Mouse (Mus musculus): ENCODE results near the gene Hspb1. TPM values are rescaled to one million over a fixed set of nuclear protein-coding genes. Genes with fewer than 3 reads are reported as not detected.
A peak's percentile ranks its signal among the peaks of the same experiment; 100 is the strongest.

The Hspb1 gene
- polyA plus RNA-seq, 1 experiment from 2014 or later = 7.8 TPM

- Histone ChIP-seq H3K9ac (replicated peaks; ENCODE audit: low read depth, low read length) (peak overlapping the region; percentile 47), H3K9me3 (ENCODE audit: control insufficient read depth, low read length) (no peaks in the 10 kb centered on the region), H3K36me3 (ENCODE audit: control insufficient read depth, insufficient read depth, low read length) (peaks cover 4% of the 10 kb centered on the region; the same call in 1 of the 2 replicates), H3K4me2 (ENCODE audit: low read depth, low read length) (peak overlapping the region; percentile 50), H3K4me3 (ENCODE audit: low read depth, low read length) (peak overlapping the region; percentile 21), H3K27me3 (ENCODE audit: control insufficient read depth, insufficient read depth, low read length) (no peaks in the 10 kb centered on the region), H3K27ac (ENCODE audit: low read depth, low read length) (peak overlapping the region; percentile 73), H3K4me1 (ENCODE audit: control insufficient read depth, insufficient read depth, low read length) (peaks cover 2% of the 10 kb centered on the region; the same call in 1 of the 2 replicates)
- under 1% methylated on average over 30 of the region's 30 CpGs for WGBS
- peak; percentile 96 for ATAC-seq (ENCODE audit: low read depth)
These were observed 15.9 kb downstream of the Hspb1 start for GRCm38 (mm10) chr5:135903551-135904151.

GRCm38 (mm10) chr5:135904259-135904658 is 16.5 kb downstream of the Hspb1 start:
- 65% methylated on average over 5 of the region's 5 CpGs for WGBS
- H3K4me3 ChIP-seq (ENCODE audit: low read depth, low read length) = no peak overlapping the region
- peaks cover 2% of the 10 kb centered on the region; the same call in 1 of the 2 replicates for H3K4me1 ChIP-seq (ENCODE audit: control insufficient read depth, insufficient read depth, low read length)
- peaks cover 9% of the 10 kb centered on the region for H3K36me3 ChIP-seq (ENCODE audit: control insufficient read depth, insufficient read depth, low read length)
- H3K27ac ChIP-seq (ENCODE audit: low read depth, low read length) = peak overlapping the region; percentile 73
- peak overlapping the region; percentile 50; the same call in 1 of the 2 replicates for H3K4me2 ChIP-seq (ENCODE audit: low read depth, low read length)
- H3K9me3 ChIP-seq (ENCODE audit: control insufficient read depth, low read length) = no peaks in the 10 kb centered on the region
- ATAC-seq (ENCODE audit: low read depth) = no peak
- H3K27me3 ChIP-seq (ENCODE audit: control insufficient read depth, insufficient read depth, low read length) = no peaks in the 10 kb centered on the region
- no peak overlapping the region; the same call in 1 of the 2 replicates for H3K9ac ChIP-seq (replicated peaks; ENCODE audit: low read depth, low read length)

GRCm38 (mm10) chr5:135905320-135906225 is 17.9 kb downstream of the Hspb1 start:
- H3K27me3 ChIP-seq (ENCODE audit: control insufficient read depth, insufficient read depth, low read length) = no peaks in the 10 kb centered on the region
- 78% methylated on average over 8 of the region's 8 CpGs for WGBS
- H3K9me3 ChIP-seq (ENCODE audit: control insufficient read depth, low read length) = no peaks in the 10 kb centered on the region
- H3K9ac ChIP-seq (replicated peaks; ENCODE audit: low read depth, low read length) = no peak overlapping the region
- peaks cover 22% of the 10 kb centered on the region for H3K36me3 ChIP-seq (ENCODE audit: control insufficient read depth, insufficient read depth, low read length)
- no peak overlapping the region for H3K4me2 ChIP-seq (ENCODE audit: low read depth, low read length)
- H3K4me3 ChIP-seq (ENCODE audit: low read depth, low read length) = no peak overlapping the region
- ATAC-seq (ENCODE audit: low read depth) = no peak
- H3K4me1 ChIP-seq (ENCODE audit: control insufficient read depth, insufficient read depth, low read length) = peaks cover 2% of the 10 kb centered on the region; the same call in 1 of the 2 replicates
- no peak overlapping the region for H3K27ac ChIP-seq (ENCODE audit: low read depth, low read length)

GRCm38 (mm10) chr5:135906846-135907245 is 19.1 kb downstream of the Hspb1 start:
- no peak overlapping the region for H3K9ac ChIP-seq (replicated peaks; ENCODE audit: low read depth, low read length)
- no peaks in the 10 kb centered on the region for H3K27me3 ChIP-seq (ENCODE audit: control insufficient read depth, insufficient read depth, low read length)
- ATAC-seq (ENCODE audit: low read depth) = no peak
- H3K4me2 ChIP-seq (ENCODE audit: low read depth, low read length) = no peak overlapping the region
- no peaks in the 10 kb centered on the region for H3K9me3 ChIP-seq (ENCODE audit: control insufficient read depth, low read length)
- peaks cover 2% of the 10 kb centered on the region; the same call in 1 of the 2 replicates for H3K4me1 ChIP-seq (ENCODE audit: control insufficient read depth, insufficient read depth, low read length)
- H3K4me3 ChIP-seq (ENCODE audit: low read depth, low read length) = no peak overlapping the region
- WGBS = 90% methylated on average over 4 of the region's 4 CpGs
- H3K36me3 ChIP-seq (ENCODE audit: control insufficient read depth, insufficient read depth, low read length) = peaks cover 30% of the 10 kb centered on the region
- no peak overlapping the region for H3K27ac ChIP-seq (ENCODE audit: low read depth, low read length)

- Histone ChIP-seq H3K27ac (ENCODE audit: low read depth, low read length) (no peak overlapping the region), H3K27me3 (ENCODE audit: control insufficient read depth, insufficient read depth, low read length) (no peaks in the 10 kb centered on the region), H3K9me3 (ENCODE audit: control insufficient read depth, low read length) (no peaks in the 10 kb centered on the region), H3K9ac (replicated peaks; ENCODE audit: low read depth, low read length) (no peak overlapping the region), H3K4me1 (ENCODE audit: control insufficient read depth, insufficient read depth, low read length) (peaks cover 2% of the 10 kb centered on the region; the same call in 1 of the 2 replicates), H3K36me3 (ENCODE audit: control insufficient read depth, insufficient read depth, low read length) (peaks cover 30% of the 10 kb centered on the region), H3K4me3 (ENCODE audit: low read depth, low read length) (no peak overlapping the region), H3K4me2 (ENCODE audit: low read depth, low read length) (no peak overlapping the region)
- ATAC-seq (ENCODE audit: low read depth) = no peak
- WGBS = 87% methylated on average over 13 of the region's 13 CpGs
These were observed 19.5 kb downstream of the Hspb1 start for GRCm38 (mm10) chr5:135907256-135907655.

- Histone ChIP-seq H3K27me3 (ENCODE audit: control insufficient read depth, insufficient read depth, low read length) (no peaks in the 10 kb centered on the region), H3K36me3 (ENCODE audit: control insufficient read depth, insufficient read depth, low read length) (peaks cover 30% of the 10 kb centered on the region), H3K27ac (ENCODE audit: low read depth, low read length) (no peak overlapping the region), H3K4me3 (ENCODE audit: low read depth, low read length) (no peak overlapping the region), H3K4me2 (ENCODE audit: low read depth, low read length) (no peak overlapping the region), H3K4me1 (ENCODE audit: control insufficient read depth, insufficient read depth, low read length) (peaks cover 2% of the 10 kb centered on the region; the same call in 1 of the 2 replicates), H3K9me3 (ENCODE audit: control insufficient read depth, low read length) (no peaks in the 10 kb centered on the region), H3K9ac (replicated peaks; ENCODE audit: low read depth, low read length) (no peak overlapping the region)
- 75% methylated on average over 12 of the region's 12 CpGs for WGBS
- ATAC-seq (ENCODE audit: low read depth) = no peak
These were observed 20.5 kb downstream of the Hspb1 start for GRCm38 (mm10) chr5:135908185-135908584.

- H3K36me3 ChIP-seq (ENCODE audit: control insufficient read depth, insufficient read depth, low read length) = peaks cover 30% of the 10 kb centered on the region
- no peak overlapping the region for H3K27ac ChIP-seq (ENCODE audit: low read depth, low read length)
- WGBS = 92% methylated on average over 16 of the region's 16 CpGs
- H3K4me3 ChIP-seq (ENCODE audit: low read depth, low read length) = no peak overlapping the region
- no peaks in the 10 kb centered on the region for H3K27me3 ChIP-seq (ENCODE audit: control insufficient read depth, insufficient read depth, low read length)
- H3K4me2 ChIP-seq (ENCODE audit: low read depth, low read length) = no peak overlapping the region
- peaks cover 2% of the 10 kb centered on the region; the same call in 1 of the 2 replicates for H3K4me1 ChIP-seq (ENCODE audit: control insufficient read depth, insufficient read depth, low read length)
- no peak overlapping the region for H3K9ac ChIP-seq (replicated peaks; ENCODE audit: low read depth, low read length)
- ATAC-seq (ENCODE audit: low read depth) = no peak
- no peaks in the 10 kb centered on the region for H3K9me3 ChIP-seq (ENCODE audit: control insufficient read depth, low read length)
These were observed 21.3 kb downstream of the Hspb1 start for GRCm38 (mm10) chr5:135908989-135909388.

GRCm38 (mm10) chr5:135909646-135910045 is 21.9 kb downstream of the Hspb1 start:
- Histone ChIP-seq H3K9me3 (ENCODE audit: control insufficient read depth, low read length) (no peaks in the 10 kb centered on the region), H3K4me2 (ENCODE audit: low read depth, low read length) (no peak overlapping the region), H3K27me3 (ENCODE audit: control insufficient read depth, insufficient read depth, low read length) (no peaks in the 10 kb centered on the region), H3K4me3 (ENCODE audit: low read depth, low read length) (no peak overlapping the region), H3K36me3 (ENCODE audit: control insufficient read depth, insufficient read depth, low read length) (peaks cover 30% of the 10 kb centered on the region), H3K27ac (ENCODE audit: low read depth, low read length) (no peak overlapping the region), H3K9ac (replicated peaks; ENCODE audit: low read depth, low read length) (no peak overlapping the region), H3K4me1 (ENCODE audit: control insufficient read depth, insufficient read depth, low read length) (0 out of 2 replicates have a peak, but pooled peaks cover 2% of the 10 kb centered on the region)
- ATAC-seq (ENCODE audit: low read depth) = no peak
- WGBS = 90% methylated on average over 10 of the region's 10 CpGs

GRCm38 (mm10) chr5:135910813-135911212 is 23.1 kb downstream of the Hspb1 start:
- H3K9me3 ChIP-seq (ENCODE audit: control insufficient read depth, low read length) = no peaks in the 10 kb centered on the region
- 0 out of 2 replicates have a peak, but pooled peaks cover 2% of the 10 kb centered on the region for H3K4me1 ChIP-seq (ENCODE audit: control insufficient read depth, insufficient read depth, low read length)
- peaks cover 30% of the 10 kb centered on the region for H3K36me3 ChIP-seq (ENCODE audit: control insufficient read depth, insufficient read depth, low read length)
- H3K9ac ChIP-seq (replicated peaks; ENCODE audit: low read depth, low read length) = no peak overlapping the region
- H3K27me3 ChIP-seq (ENCODE audit: control insufficient read depth, insufficient read depth, low read length) = no peaks in the 10 kb centered on the region
- ATAC-seq (ENCODE audit: low read depth) = no peak
- H3K27ac ChIP-seq (ENCODE audit: low read depth, low read length) = no peak overlapping the region
- no peak overlapping the region for H3K4me3 ChIP-seq (ENCODE audit: low read depth, low read length)
- no peak overlapping the region for H3K4me2 ChIP-seq (ENCODE audit: low read depth, low read length)
- 91% methylated on average over 25 of the region's 25 CpGs for whole genome bisulfite sequencing
